8 mouse cellular contexts compared by ENCODE assay signal in the genomic region with DNA sequence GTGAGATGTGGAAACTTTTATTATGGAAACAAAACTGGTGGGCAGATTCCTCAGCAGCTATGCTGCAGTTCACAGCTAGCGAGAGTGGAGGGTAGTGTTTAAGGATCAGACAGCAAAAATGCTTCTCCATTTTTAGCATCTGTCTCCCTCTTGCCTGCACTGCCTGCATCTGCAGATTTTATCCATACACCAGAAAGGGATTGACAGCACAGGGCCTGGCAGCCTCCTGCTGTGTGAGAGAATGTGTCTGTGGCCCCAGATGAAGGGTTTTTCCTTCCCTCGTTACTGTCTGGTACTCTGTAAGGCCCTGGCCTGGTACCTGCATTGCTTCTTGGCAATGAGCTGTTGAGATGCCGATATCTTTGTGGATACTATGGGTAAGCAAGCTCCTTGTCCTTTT. TPM values are rescaled to one million over a fixed set of nuclear protein-coding genes. Genes with fewer than 3 reads are reported as not detected.
A peak's percentile ranks its signal among the peaks of the same experiment; 100 is the strongest.
DNase-seq lines count a peak whose midpoint lies in the region; ATAC-seq lines count a peak whose summit lies in the region.

No protein-coding gene starts in this region.

- 50% methylated on average over 3 of the region's 3 CpGs for WGBS in forebrain, embryonic 15.5 days

- H3K27me3 ChIP-seq in forebrain, embryonic 15.5 days = no peaks in the 10 kb centered on the region

- H3K4me3 ChIP-seq in forebrain, embryonic 15.5 days = peak overlapping the region; percentile 23

- H3K9ac ChIP-seq in forebrain, embryonic 15.5 days (replicated peaks) = peak overlapping the region; percentile 27

- ATAC-seq in forebrain, embryonic 15.5 days (replicated peaks) = no peak

- intact Hi-C loops in left cerebral cortex, postnatal 10 days (cut with DNase I) = loop anchor here (5.0 kb wide), 2 partner anchors 97 to 123 kb away; no protein-coding TSS in a partner anchor
- intact Hi-C loops in left cerebral cortex, postnatal 14 days (cut with DNase I) = loop anchor here (5.0 kb wide), 1 partner anchor 133 kb away; no protein-coding TSS in a partner anchor

- H3K27ac ChIP-seq in forebrain, embryonic 15.5 days (replicated peaks) = peak overlapping the region; percentile 54

- H3K9me3 ChIP-seq in forebrain, embryonic 15.5 days = no peaks in the 10 kb centered on the region

- DNase-seq in left cerebral cortex, adult 11 months (ENCODE audit: low spot score) = peak; percentile 15
- no peak for DNase-seq in left cerebral cortex, postnatal 10 days (ENCODE audit: extremely low spot score in 1 of 2, low spot score in 2 of 2)
- peak; percentile 47 to 55 for DNase-seq in left cerebral cortex, postnatal 14 days (ENCODE audit: low spot score in 2 of 2)
- peak; percentile 14 to 35 for DNase-seq in right cerebral cortex, postnatal 36 days (ENCODE audit: low spot score in 2 of 2)
- DNase-seq in adrenal gland, postnatal 25 days = no peak
- DNase-seq in adrenal gland, postnatal 4 days (ENCODE audit: low spot score in 2 of 2) = no peak
- DNase-seq in thymus, postnatal 25 days = no peak

- H3K4me1 ChIP-seq in forebrain, embryonic 15.5 days = peaks cover 45% of the 10 kb centered on the region

- H3K4me2 ChIP-seq in forebrain, embryonic 15.5 days (replicated peaks) = peak overlapping the region; percentile 81

- H3K36me3 ChIP-seq in forebrain, embryonic 15.5 days = peaks cover 13% of the 10 kb centered on the region

RNA-seq across cellular contexts. Expression of a gene that starts 2.8 kb away (rescaled TPM):
- 100 to 1,000 TPM; 125 to 127 TPM for total RNA-seq in left cerebral cortex, postnatal 10 days (2021)
- 32.2 and 33.9 TPM in 2 replicates for polyA plus RNA-seq in forebrain, embryonic 15.5 days (2015; fragmentation: Nextera tagmentation; extraction: Ambion mirVana)
- total RNA-seq in left cerebral cortex, postnatal 14 days (2021) = 100 to 1,000 TPM; 141 to 153 TPM
- total RNA-seq in adrenal gland, postnatal 25 days (2021) = 63.5 and 90.0 TPM in 2 replicates
- total RNA-seq in adrenal gland, postnatal 4 days (2021) = 10 to 100 TPM; 56.0 to 70.3 TPM

Comparison
In these comparisons a context has a peak if more than half of its experiments do, and no peak if none do; other contexts are left out.
1. DNase-seq: peak in left cerebral cortex, adult 11 months (single experiment), left cerebral cortex, postnatal 14 days (2 of 2) and right cerebral cortex, postnatal 36 days (2 of 2); none in left cerebral cortex, postnatal 10 days (0 of 2), adrenal gland, postnatal 25 days (single experiment), adrenal gland, postnatal 4 days (0 of 2) and thymus, postnatal 25 days (single experiment).